Mouse (Mus musculus) ES-E14 (cell line): ENCODE results near the gene Dram2. TPM values are rescaled to one million over a fixed set of nuclear protein-coding genes. Genes with fewer than 3 reads are reported as not detected.

Source experiments
- DNase-seq: peaks from one replicate; pipeline ENCODE4 v3.0.0-alpha.2; 2013; ENCODE audit warnings: low read depth, low spot score
- H3K27ac ChIP-seq: 2 replicates; pipeline ENCODE4 v1.5.1; 2012; ENCODE audit warnings: low read depth, mild to moderate bottlenecking, low read length, moderate library complexity, mixed read lengths; ENCODE audit not compliant: poor library complexity, insufficient read depth, severe bottlenecking
- H3K36me3 ChIP-seq: 2 replicates; pipeline ENCODE4 v1.6.1; 2012; ENCODE audit warnings: mild to moderate bottlenecking, low read length, moderate library complexity, mixed read lengths; ENCODE audit not compliant: control insufficient read depth, poor library complexity, insufficient read depth, severe bottlenecking
- H3K4me1 ChIP-seq, 2 experiments: fragments of 150-350 bp in 1 of 2; sonication (generic) in 1 of 2; 2 replicates each; pipeline ENCODE4 v1.6.1; 2012; ENCODE audit warnings: low read length in 2 of 2, mild to moderate bottlenecking in 1 of 2, mixed read lengths in 1 of 2; ENCODE audit not compliant: control insufficient read depth in 2 of 2, insufficient read depth in 2 of 2, poor library complexity in 1 of 2
- H3K4me3 ChIP-seq, 2 experiments: fragments of 150-350 bp in 1 of 2; sonication (generic) in 1 of 2; 2 replicates each; pipeline ENCODE4 v1.5.1; 2012; ENCODE audit warnings: low read length in 2 of 2, low read depth in 1 of 2, mild to moderate bottlenecking in 1 of 2, mixed read lengths in 1 of 2; ENCODE audit not compliant: insufficient read depth in 1 of 2, poor library complexity in 1 of 2, severe bottlenecking in 1 of 2
- H3K9ac ChIP-seq: 2 replicates; pipeline ENCODE4 v1.6.1; 2012; ENCODE audit warnings: low read depth, mild to moderate bottlenecking, low read length, mixed read lengths; ENCODE audit not compliant: poor library complexity, insufficient read depth, severe bottlenecking
- H3K9me3 ChIP-seq: fragments of 150-350 bp; sonication (generic); 2 replicates; pipeline ENCODE4 v1.6.1; 2012; ENCODE audit warnings: low read depth, mild to moderate bottlenecking, low read length; ENCODE audit not compliant: control insufficient read depth, insufficient read depth
- CHD2 ChIP-seq: IDR thresholded peaks from 2 replicates; pipeline ENCODE4 v1.6.1; 2014; ENCODE audit warnings: mild to moderate bottlenecking, low read depth, low read length, inconsistent platforms
- HCFC1 ChIP-seq: IDR thresholded peaks from 2 replicates; pipeline ENCODE4 v1.6.1; 2012; ENCODE audit warnings: low read length, inconsistent platforms, borderline replicate concordance; ENCODE audit not compliant: insufficient read depth
- MAFK ChIP-seq: IDR thresholded peaks from 2 replicates; pipeline ENCODE4 v1.6.1; 2014; ENCODE audit warnings: mild to moderate bottlenecking, low read depth, low read length, inconsistent platforms; ENCODE audit not compliant: insufficient read depth
- ZC3H11A ChIP-seq: IDR thresholded peaks from 2 replicates; pipeline ENCODE4 v1.6.1; 2012; ENCODE audit warnings: low read depth, mild to moderate bottlenecking, inconsistent platforms, low read length, borderline replicate concordance
- ZNF384 ChIP-seq: IDR thresholded peaks from 2 replicates; pipeline ENCODE4 v1.6.1; 2012; ENCODE audit warnings: low read depth, low read length, inconsistent platforms
- in situ Hi-C, 2 experiments: fragments of 600-800 bp; cut with MboI; formaldehyde crosslinking; loops; one replicate each; pipeline ENCODE4 v1.15.1; 2025; ENCODE audit warnings: low sequenced_read_pairs in 2 of 2, inconsistent platforms in 1 of 2; ENCODE audit not compliant: unreplicated experiment in 2 of 2
- total RNA-seq: library from RNA; depleted of rRNA; stranded (reverse); fragments of 300-350 nt; gene quantifications from 2 replicates; pipeline ENCODE4 v1.2.3, GENCODE M21; 2012; rRNA removed

The Dram2 gene
- total RNA-seq = 14.9 and 15.1 TPM in 2 replicates

DNA sequence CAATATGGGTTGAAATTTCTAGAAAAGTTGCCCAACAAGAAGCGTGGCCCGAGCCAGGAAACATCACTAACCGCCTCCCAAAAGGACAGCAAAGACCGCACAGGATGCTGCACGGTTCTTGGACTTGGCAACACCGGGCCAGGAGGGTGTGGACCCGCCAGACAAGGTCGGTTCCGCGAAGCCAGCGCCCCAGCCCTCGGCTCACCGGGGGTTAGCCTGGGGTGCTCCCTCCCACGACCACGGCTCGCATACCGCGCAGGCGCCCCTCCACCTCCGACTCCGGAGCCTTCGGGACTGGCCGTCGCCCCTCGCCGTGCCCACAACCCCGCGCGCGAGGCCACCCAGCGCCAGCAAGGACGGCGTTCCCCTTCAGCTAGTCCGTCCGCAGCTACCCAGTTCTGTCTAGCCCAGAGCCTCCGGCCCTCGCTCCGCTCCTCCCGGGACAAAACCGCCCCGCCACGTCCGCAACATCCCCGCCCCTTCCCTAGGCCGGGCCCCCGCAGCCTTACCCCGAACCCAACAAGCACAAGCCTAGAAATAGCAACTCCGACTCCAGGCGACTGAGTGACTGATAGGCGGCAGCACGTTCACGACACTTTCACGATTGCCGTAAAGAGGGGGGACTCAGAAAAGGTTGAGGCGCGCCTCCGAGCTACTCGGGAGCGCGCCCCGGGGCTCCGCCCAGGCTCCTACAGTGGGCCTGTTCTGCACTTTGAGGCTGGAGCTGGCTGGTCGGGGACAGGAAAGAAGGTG, at the start of gene Dram2, which contains the start of gene Cept1:
Gene Dram2 (plus strand): TSS at position 628 of the 753 bp plus-strand sequence.
Gene Cept1 (minus strand): TSS at position 632 of the 753 bp plus-strand sequence.
- DNase-seq = peak; percentile 91
- Histone ChIP-seq H3K9me3 (no peaks in the 10 kb centered on the region), H3K9ac (peak within 1 kb of the TSS; percentile 90), H3K27ac (peak within 1 kb of the TSS; percentile 83), H3K4me3 (peak within 1 kb of the TSS; percentile 87 to 90), H3K4me1 (peaks cover 0 to 2% of the 10 kb centered on the region in 2 experiments; a peak in 1 of 4 replicates), H3K36me3 (no peaks in the 10 kb centered on the region)
- in situ Hi-C loops = no loop called here
- TF ChIP-seq ZC3H11A (no peak), HCFC1 (peak; percentile 16; the same call in 1 of the 2 replicates)

GRCm38 (mm10) chr3:106500510-106500909, 47.1 kb upstream of the Dram2 start:
- H3K27ac ChIP-seq = no peak overlapping the region
- no peaks in the 10 kb centered on the region for H3K9me3 ChIP-seq
- no peak for TF ChIP-seq ZC3H11A
- no peak for TF ChIP-seq CHD2
- TF ChIP-seq ZNF384 = no peak
- TF ChIP-seq HCFC1 = no peak
- TF ChIP-seq MAFK = no peak
- no peaks in the 10 kb centered on the region for H3K36me3 ChIP-seq
- no peak for DNase-seq
- H3K4me3 ChIP-seq = no peak overlapping the region
- no peak overlapping the region for H3K9ac ChIP-seq
- H3K4me1 ChIP-seq = no peaks in the 10 kb centered on the region; a peak in 1 of 4 replicates
- in situ Hi-C loops = no loop called here

GRCm38 (mm10) chr3:106502892-106503291, 44.7 kb upstream of the Dram2 start:
- no peak for TF ChIP-seq MAFK
- no peak for TF ChIP-seq ZNF384
- Histone ChIP-seq H3K4me1 (no peaks in the 10 kb centered on the region; a peak in 1 of 4 replicates), H3K4me3 (no peak overlapping the region), H3K27ac (no peak overlapping the region), H3K36me3 (no peaks in the 10 kb centered on the region), H3K9me3 (no peaks in the 10 kb centered on the region), H3K9ac (no peak overlapping the region)
- in situ Hi-C loops = no loop called here
- no peak for DNase-seq

GRCm38 (mm10) chr3:106510669-106511068, 36.9 kb upstream of the Dram2 start:
- H3K9ac ChIP-seq = no peak overlapping the region
- in situ Hi-C loops = no loop called here
- H3K27ac ChIP-seq = no peak overlapping the region
- no peaks in the 10 kb centered on the region for H3K4me1 ChIP-seq
- no peak overlapping the region for H3K4me3 ChIP-seq
- no peaks in the 10 kb centered on the region for H3K9me3 ChIP-seq
- TF ChIP-seq MAFK (no peak), HCFC1 (no peak), ZNF384 (no peak), ZC3H11A (no peak), CHD2 (no peak)
- DNase-seq = no peak
- H3K36me3 ChIP-seq = no peaks in the 10 kb centered on the region

- Histone ChIP-seq H3K9ac (no peak overlapping the region), H3K4me1 (no peaks in the 10 kb centered on the region), H3K9me3 (no peaks in the 10 kb centered on the region), H3K27ac (no peak overlapping the region), H3K36me3 (no peaks in the 10 kb centered on the region), H3K4me3 (no peak overlapping the region)
- TF ChIP-seq HCFC1 (no peak), ZC3H11A (no peak), ZNF384 (no peak)
- in situ Hi-C loops = no loop called here
- no peak for DNase-seq
Measured at GRCm38 (mm10) chr3:106515016-106515415, 32.6 kb upstream of the Dram2 start.
